Mouse (Mus musculus) neural tube, embryonic 15.5 days (tissue): Measurements from ENCODE around the gene Afap1l2. TPM values are rescaled to one million over a fixed set of nuclear protein-coding genes. Genes with fewer than 3 reads are reported as not detected.

Source experiments
- ATAC-seq: fragments of 200-750 bp; cut with Nextera tagmentation; 2 replicates; pipeline ENCODE4 v1.8.0; 2017; ENCODE audit warnings: mild to moderate bottlenecking, moderate TSS enrichment, moderate library complexity; ENCODE audit not compliant: low FRiP score
- H3K27ac ChIP-seq: fragments of 300-500 bp; sonication (generic); replicated peaks from 2 replicates; pipeline ENCODE4 v1.5.1; 2015; ENCODE audit warnings: mild to moderate bottlenecking, inconsistent platforms
- H3K27me3 ChIP-seq: fragments of 300-500 bp; sonication (generic); replicated peaks from 2 replicates; pipeline ENCODE4 v1.6.1; 2015; ENCODE audit warnings: inconsistent platforms
- H3K36me3 ChIP-seq: fragments of 300-500 bp; sonication (generic); 2 replicates; pipeline ENCODE4 v1.6.1; 2015; ENCODE audit warnings: inconsistent platforms
- H3K4me1 ChIP-seq: fragments of 300-500 bp; sonication (generic); 2 replicates; pipeline ENCODE4 v1.6.1; 2015; ENCODE audit warnings: inconsistent platforms
- H3K4me2 ChIP-seq: fragments of 300-500 bp; sonication (generic); 2 replicates; pipeline ENCODE4 v1.6.1; 2015; ENCODE audit warnings: inconsistent platforms, mild to moderate bottlenecking, moderate library complexity
- H3K4me3 ChIP-seq: fragments of 300-500 bp; sonication (generic); replicated peaks from 2 replicates; pipeline ENCODE4 v1.5.1; 2015; ENCODE audit warnings: mild to moderate bottlenecking, inconsistent platforms
- H3K9ac ChIP-seq: fragments of 300-500 bp; sonication (generic); replicated peaks from 2 replicates; pipeline ENCODE4 v1.6.1; 2015; ENCODE audit warnings: mild to moderate bottlenecking, inconsistent platforms
- H3K9me3 ChIP-seq: fragments of 300-500 bp; sonication (generic); replicated peaks from 2 replicates; pipeline ENCODE4 v1.6.1; 2016; ENCODE audit warnings: inconsistent platforms
- WGBS: fragments of 180-500 bp; shearing (Covaris S2); methylation state at CpG from one replicate; pipeline ENCODE4 v1.1.7; 2015; ENCODE audit warnings: mixed read lengths; 5-methylcytosine and 5-hydroxymethylcytosine counted together
- polyA plus RNA-seq: library from polyadenylated mRNA; unstranded; fragments of >200 nt; fragmentation: Nextera tagmentation; extraction: Ambion mirVana; gene quantifications from 2 replicates; pipeline ENCODE4 v1.2.1, GENCODE M21; 2015

Afap1l2 gene
- polyA plus RNA-seq, 1 experiment from 2014 or later = 12.3 TPM

- 85% methylated on average over 8 of the region's 8 CpGs for WGBS
- Histone ChIP-seq H3K9ac (no peak overlapping the region), H3K27me3 (no peaks in the 10 kb centered on the region), H3K36me3 (no peaks in the 10 kb centered on the region), H3K4me3 (no peak overlapping the region), H3K27ac (no peak overlapping the region), H3K9me3 (no peaks in the 10 kb centered on the region), H3K4me1 (peaks cover 55% of the 10 kb centered on the region), H3K4me2 (no peak overlapping the region)
- ATAC-seq = no peak
These were observed 15.0 kb downstream of the Afap1l2 start for GRCm38 (mm10) chr19:56992978-56993545.

GRCm38 (mm10) chr19:56990367-56991111 lies 17.5 kb downstream of the Afap1l2 start:
- WGBS = 26% methylated on average over 14 of the region's 14 CpGs
- H3K4me2 ChIP-seq = peak overlapping the region; percentile 34
- H3K4me3 ChIP-seq = no peak overlapping the region
- no peaks in the 10 kb centered on the region for H3K36me3 ChIP-seq
- ATAC-seq = peak; percentile 64
- H3K27me3 ChIP-seq = no peaks in the 10 kb centered on the region
- no peaks in the 10 kb centered on the region for H3K9me3 ChIP-seq
- H3K9ac ChIP-seq = no peak overlapping the region
- H3K27ac ChIP-seq = peak overlapping the region; percentile 23; the same call in 1 of the 2 replicates
- peaks cover 44% of the 10 kb centered on the region for H3K4me1 ChIP-seq

DNA sequence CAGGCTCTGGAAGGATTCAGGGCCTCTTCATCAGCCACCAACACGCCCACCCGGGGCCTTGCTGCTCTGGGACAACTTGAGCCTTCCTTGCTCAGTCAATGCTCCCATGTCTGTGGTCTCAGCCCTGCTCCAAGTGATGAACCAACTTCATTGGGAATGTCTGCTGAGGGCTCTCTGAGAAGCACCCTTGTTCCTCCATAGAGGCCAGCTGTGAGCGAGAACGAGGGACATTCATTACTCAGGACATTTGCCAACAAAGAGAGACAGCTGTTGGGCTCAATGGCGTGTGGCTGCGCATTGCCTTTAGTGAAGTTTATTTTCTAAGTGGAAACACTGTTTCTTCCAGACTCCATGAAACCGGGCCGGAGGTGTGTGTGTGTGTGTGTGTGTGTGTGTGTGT lies 18.9 kb downstream of the Afap1l2 start:
- Histone ChIP-seq H3K4me3 (no peak overlapping the region), H3K27me3 (no peaks in the 10 kb centered on the region), H3K9ac (no peak overlapping the region), H3K36me3 (no peaks in the 10 kb centered on the region), H3K4me2 (no peak overlapping the region), H3K9me3 (no peaks in the 10 kb centered on the region), H3K27ac (no peak overlapping the region), H3K4me1 (peaks cover 38% of the 10 kb centered on the region)
- WGBS = 62% methylated on average over 8 of the region's 8 CpGs
- ATAC-seq = no peak

- 78% methylated on average over 4 of the region's 4 CpGs for WGBS
- Histone ChIP-seq H3K4me3 (no peak overlapping the region), H3K36me3 (no peaks in the 10 kb centered on the region), H3K27ac (no peak overlapping the region), H3K27me3 (no peaks in the 10 kb centered on the region), H3K9ac (no peak overlapping the region), H3K4me1 (peaks cover 18% of the 10 kb centered on the region; the same call in 1 of the 2 replicates), H3K9me3 (no peaks in the 10 kb centered on the region), H3K4me2 (no peak overlapping the region)
- ATAC-seq = no peak
These were observed 23.8 kb downstream of the Afap1l2 start for GRCm38 (mm10) chr19:56984229-56984628.

GRCm38 (mm10) chr19:56983757-56984156 lies 24.3 kb downstream of the Afap1l2 start:
- Histone ChIP-seq H3K4me1 (peaks cover 14% of the 10 kb centered on the region; the same call in 1 of the 2 replicates), H3K9ac (no peak overlapping the region), H3K4me3 (no peak overlapping the region), H3K27ac (no peak overlapping the region), H3K4me2 (no peak overlapping the region), H3K9me3 (no peaks in the 10 kb centered on the region), H3K36me3 (no peaks in the 10 kb centered on the region), H3K27me3 (no peaks in the 10 kb centered on the region)
- WGBS = 62% methylated on average over 10 of the region's 10 CpGs
- ATAC-seq = no peak

DNA sequence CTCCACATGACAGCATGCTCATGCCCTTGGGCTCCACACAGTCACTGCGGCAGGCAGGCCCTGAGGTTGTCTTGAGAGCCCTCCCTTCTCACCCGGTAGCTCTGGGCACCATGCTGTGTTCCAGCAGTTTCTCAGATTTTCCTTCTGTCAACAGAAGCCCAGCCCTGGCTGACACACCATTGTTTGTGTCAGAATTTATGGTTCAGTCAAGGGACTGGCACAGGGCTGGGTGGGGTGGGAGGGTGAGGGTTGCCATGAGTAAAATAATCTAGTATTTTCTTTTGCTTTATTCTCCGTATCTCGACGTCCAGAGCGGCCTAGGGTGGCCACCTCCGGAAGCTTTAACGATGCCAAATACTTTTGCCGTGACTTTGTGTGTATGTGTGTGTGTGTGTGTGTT lies 26.3 kb downstream of the Afap1l2 start:
- H3K9me3 ChIP-seq = no peaks in the 10 kb centered on the region
- no peak overlapping the region for H3K27ac ChIP-seq

DNA sequence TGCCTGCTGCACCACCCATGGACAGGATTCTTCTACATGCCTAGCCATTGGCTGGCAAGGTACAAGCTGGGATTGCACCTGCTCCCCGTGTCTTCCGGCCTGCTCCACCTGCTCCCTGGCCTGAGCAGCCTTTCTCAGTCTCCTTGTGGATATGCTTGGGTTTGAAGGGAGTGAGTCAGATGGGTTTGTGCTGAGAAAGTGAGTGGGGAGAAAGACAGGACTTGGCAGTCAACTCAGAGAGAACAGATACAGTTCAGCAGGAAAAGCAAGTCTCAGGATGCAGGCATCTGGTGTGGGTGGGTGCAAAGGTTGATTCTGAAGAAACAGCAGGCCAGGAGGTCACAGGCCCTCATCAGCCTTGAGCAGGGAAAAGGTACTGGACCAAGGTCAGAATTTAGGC lies 27.2 kb downstream of the Afap1l2 start:
- Histone ChIP-seq H3K27ac (no peak overlapping the region), H3K36me3 (no peaks in the 10 kb centered on the region), H3K27me3 (no peaks in the 10 kb centered on the region), H3K9me3 (no peaks in the 10 kb centered on the region), H3K4me1 (peaks cover 20% of the 10 kb centered on the region; the same call in 1 of the 2 replicates), H3K4me2 (no peak overlapping the region), H3K4me3 (no peak overlapping the region), H3K9ac (no peak overlapping the region)
- 90% methylated on average over 2 of the region's 2 CpGs for WGBS
- ATAC-seq = no peak

More for the DNA sequence above, 26.3 kb downstream of the Afap1l2 start:
- Histone ChIP-seq H3K36me3 (no peaks in the 10 kb centered on the region), H3K4me3 (no peak overlapping the region), H3K27me3 (no peaks in the 10 kb centered on the region), H3K4me1 (peaks cover 13% of the 10 kb centered on the region; the same call in 1 of the 2 replicates), H3K9ac (no peak overlapping the region), H3K4me2 (no peak overlapping the region)
- WGBS = 54% methylated on average over 9 of the region's 9 CpGs
- ATAC-seq = no peak

- WGBS = 46% methylated on average over 19 of the region's 19 CpGs
- no peak overlapping the region for H3K9ac ChIP-seq
- H3K36me3 ChIP-seq = no peaks in the 10 kb centered on the region
These were observed 30.8 kb downstream of the Afap1l2 start for GRCm38 (mm10) chr19:56976962-56977948.

GRCm38 (mm10) chr19:56976515-56976914 lies 31.5 kb downstream of the Afap1l2 start:
- Histone ChIP-seq H3K27me3 (no peaks in the 10 kb centered on the region), H3K4me1 (peaks cover 15% of the 10 kb centered on the region; the same call in 1 of the 2 replicates), H3K4me2 (no peak overlapping the region), H3K4me3 (no peak overlapping the region), H3K27ac (peak overlapping the region; percentile 60; the same call in 1 of the 2 replicates), H3K9ac (no peak overlapping the region), H3K9me3 (no peaks in the 10 kb centered on the region), H3K36me3 (no peaks in the 10 kb centered on the region)
- WGBS = 92% methylated on average over 5 of the region's 5 CpGs
- ATAC-seq = no peak

More at GRCm38 (mm10) chr19:56976962-56977948, 30.8 kb downstream of the Afap1l2 start:
- Histone ChIP-seq H3K27me3 (no peaks in the 10 kb centered on the region), H3K9me3 (no peaks in the 10 kb centered on the region), H3K4me3 (no peak overlapping the region), H3K4me2 (no peak overlapping the region), H3K4me1 (peaks cover 15% of the 10 kb centered on the region; the same call in 1 of the 2 replicates), H3K27ac (peak overlapping the region; percentile 60)
- ATAC-seq = peak; percentile 70

- Histone ChIP-seq H3K27me3 (no peaks in the 10 kb centered on the region), H3K4me1 (peaks cover 15% of the 10 kb centered on the region; the same call in 1 of the 2 replicates), H3K4me3 (no peak overlapping the region), H3K36me3 (no peaks in the 10 kb centered on the region), H3K9ac (no peak overlapping the region), H3K9me3 (no peaks in the 10 kb centered on the region), H3K4me2 (no peak overlapping the region), H3K27ac (no peak overlapping the region)
- no peak for ATAC-seq
- 92% methylated on average over 3 of the region's 3 CpGs for WGBS
These were observed 32.5 kb downstream of the Afap1l2 start for GRCm38 (mm10) chr19:56975502-56975901.

DNA sequence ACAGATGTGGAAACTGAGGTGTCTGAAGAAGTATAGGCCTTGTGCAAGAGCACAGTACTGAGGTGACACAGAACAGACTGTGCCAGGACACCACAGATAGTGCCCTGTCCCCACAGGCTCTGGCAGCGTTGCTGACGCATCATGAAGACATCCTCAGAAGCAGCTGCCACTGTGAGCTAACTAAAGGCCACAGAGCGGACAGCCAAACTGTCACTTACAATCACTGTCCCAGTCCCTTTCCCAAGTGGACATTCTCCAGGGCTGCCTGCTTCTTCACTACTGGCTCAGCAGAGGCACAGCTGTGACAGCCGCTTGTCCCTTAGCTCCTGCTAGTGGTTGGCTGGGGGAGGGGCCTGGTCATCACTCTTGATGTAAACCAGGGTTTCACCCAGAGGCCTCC lies 33.9 kb downstream of the Afap1l2 start:
- no peak overlapping the region for H3K9ac ChIP-seq
- H3K27ac ChIP-seq = no peak overlapping the region
- no peaks in the 10 kb centered on the region for H3K9me3 ChIP-seq
- no peak overlapping the region for H3K4me2 ChIP-seq
- H3K4me1 ChIP-seq = peaks cover 15% of the 10 kb centered on the region; the same call in 1 of the 2 replicates
- H3K27me3 ChIP-seq = no peaks in the 10 kb centered on the region
- H3K36me3 ChIP-seq = no peaks in the 10 kb centered on the region
- no peak for ATAC-seq
- 86% methylated on average over 4 of the region's 4 CpGs for WGBS
- no peak overlapping the region for H3K4me3 ChIP-seq
